Mouse (Mus musculus) neural tube, embryonic 11.5 days (tissue): ENCODE data around the gene Hras. TPM values are rescaled to one million over a fixed set of nuclear protein-coding genes. Genes with fewer than 3 reads are reported as not detected.

Source experiments
- ATAC-seq: fragments of 200-750 bp; cut with Nextera tagmentation; 2 replicates; pipeline ENCODE4 v1.8.0; 2017; ENCODE audit warnings: moderate number of reproducible peaks, mild to moderate bottlenecking, moderate TSS enrichment, moderate library complexity; ENCODE audit not compliant: insufficient read depth, low FRiP score, low TSS enrichment
- DNase-seq: peaks from one replicate; pipeline ENCODE4 v3.0.0-alpha.2; 2015; ENCODE audit warnings: low spot score
- H3K27ac ChIP-seq: fragments of 300-500 bp; sonication (generic); 2 replicates; pipeline ENCODE4 v1.5.1; 2014; ENCODE audit warnings: low read depth, mild to moderate bottlenecking, low read length
- H3K27me3 ChIP-seq: fragments of 300-500 bp; sonication (generic); 2 replicates; pipeline ENCODE4 v1.6.1; 2014; ENCODE audit warnings: mild to moderate bottlenecking, low read length, mixed read lengths; ENCODE audit not compliant: control insufficient read depth, insufficient read depth
- H3K36me3 ChIP-seq: fragments of 300-500 bp; sonication (generic); 2 replicates; pipeline ENCODE4 v1.6.1; 2014; ENCODE audit warnings: mild to moderate bottlenecking, low read length, moderate library complexity, mixed read lengths; ENCODE audit not compliant: control insufficient read depth, insufficient read depth
- H3K4me1 ChIP-seq: fragments of 300-500 bp; sonication (generic); 2 replicates; pipeline ENCODE4 v1.6.1; 2014; ENCODE audit warnings: low read length, mixed read lengths; ENCODE audit not compliant: control insufficient read depth, insufficient read depth
- H3K4me2 ChIP-seq: fragments of 300-500 bp; sonication (generic); 2 replicates; pipeline ENCODE4 v1.6.1; 2014; ENCODE audit warnings: low read depth, mild to moderate bottlenecking, moderate library complexity
- H3K4me3 ChIP-seq: fragments of 300-500 bp; sonication (generic); 2 replicates; pipeline ENCODE4 v1.5.1; 2014; ENCODE audit warnings: low read depth, low read length
- H3K9ac ChIP-seq: fragments of 300-500 bp; sonication (generic); 2 replicates; pipeline ENCODE4 v1.6.1; 2014; ENCODE audit warnings: mild to moderate bottlenecking, low read length
- H3K9me3 ChIP-seq: fragments of 300-500 bp; sonication (generic); 2 replicates; pipeline ENCODE4 v1.6.1; 2016; ENCODE audit warnings: low read length; ENCODE audit not compliant: control insufficient read depth
- WGBS: fragments of 180-500 bp; shearing (Covaris S2); extraction: QIAGEN DNeasy Blood & Tissue Kit; methylation state at CpG from one replicate; pipeline ENCODE4 v1.1.7; 2014; 5-methylcytosine and 5-hydroxymethylcytosine counted together
- polyA plus RNA-seq: library from polyadenylated mRNA; unstranded; fragments of >200 nt; fragmentation: Nextera tagmentation; extraction: Ambion mirVana; gene quantifications from 2 replicates; pipeline ENCODE4 v1.2.1, GENCODE M21; 2014

The Hras gene
- polyA plus RNA-seq, 1 experiment from 2014 or later, result 122 TPM

GRCm38 (mm10) chr7:141216894-141217293 lies 23.1 kb upstream of the Hras start:
- H3K27ac ChIP-seq, result no peak overlapping the region
- 90% methylated on average over 11 of the region's 11 CpGs for WGBS
- H3K9ac ChIP-seq, result no peak overlapping the region
- peaks cover 16% of the 10 kb centered on the region for H3K4me1 ChIP-seq
- peak overlapping the region; percentile 80 for H3K4me2 ChIP-seq
- H3K36me3 ChIP-seq, result no peaks in the 10 kb centered on the region; the same call in 1 of the 2 replicates
- DNase-seq, result no peak
- H3K4me3 ChIP-seq, result peak overlapping the region; percentile 70
- no peaks in the 10 kb centered on the region for H3K9me3 ChIP-seq
- no peaks in the 10 kb centered on the region for H3K27me3 ChIP-seq
- no peak for ATAC-seq

GRCm38 (mm10) chr7:141215880-141216733 lies 22.3 kb upstream of the Hras start:
- DNase-seq, result no peak
- Histone ChIP-seq H3K27me3 (no peaks in the 10 kb centered on the region), H3K4me3 (peak overlapping the region; percentile 70), H3K27ac (peak overlapping the region; percentile 95), H3K4me2 (peak overlapping the region; percentile 80), H3K36me3 (no peaks in the 10 kb centered on the region; the same call in 1 of the 2 replicates), H3K4me1 (peaks cover 14% of the 10 kb centered on the region), H3K9me3 (no peaks in the 10 kb centered on the region), H3K9ac (peak overlapping the region; percentile 75)
- ATAC-seq, result peak; percentile 58
- under 1% methylated on average over 37 of the region's 42 CpGs for WGBS

GRCm38 (mm10) chr7:141215101-141215879 lies 21.5 kb upstream of the Hras start, which contains the start of gene Rassf7:
Gene Rassf7, plus strand, starts transcription at chr7:141215860.
- no peaks in the 10 kb centered on the region; the same call in 1 of the 2 replicates for H3K36me3 ChIP-seq
- peak; percentile 96 for ATAC-seq
- no peaks in the 10 kb centered on the region for H3K9me3 ChIP-seq
- peaks cover 11% of the 10 kb centered on the region for H3K4me1 ChIP-seq
- H3K27me3 ChIP-seq, result no peaks in the 10 kb centered on the region
- under 1% methylated on average over 40 of the region's 41 CpGs for WGBS
- H3K4me2 ChIP-seq, result peak within 1 kb of the TSS; percentile 80
- H3K4me3 ChIP-seq, result peak within 1 kb of the TSS; percentile 70
- peak within 1 kb of the TSS; percentile 75 for H3K9ac ChIP-seq
- DNase-seq, result peak; percentile 96
- H3K27ac ChIP-seq, result peak within 1 kb of the TSS; percentile 95

- DNase-seq (no peak), ATAC-seq (no peak)
- Histone ChIP-seq H3K9me3 (no peaks in the 10 kb centered on the region), H3K27me3 (no peaks in the 10 kb centered on the region), H3K4me1 (peaks cover 11% of the 10 kb centered on the region), H3K4me2 (peak overlapping the region; percentile 80), H3K9ac (no peak overlapping the region), H3K36me3 (no peaks in the 10 kb centered on the region; the same call in 1 of the 2 replicates), H3K4me3 (no peak overlapping the region), H3K27ac (peak overlapping the region; percentile 95; the same call in 1 of the 2 replicates)
- WGBS, result 78% methylated on average over 3 of the region's 3 CpGs
Measured at GRCm38 (mm10) chr7:141214310-141214709, 20.5 kb upstream of the Hras start.

GRCm38 (mm10) chr7:141213605-141214235 lies 19.9 kb upstream of the Hras start, which contains the start of gene Lmntd2:
Gene Lmntd2, minus strand, starts transcription at chr7:141214080.
- Histone ChIP-seq H3K36me3 (no peaks in the 10 kb centered on the region; the same call in 1 of the 2 replicates), H3K27me3 (no peaks in the 10 kb centered on the region), H3K9me3 (no peaks in the 10 kb centered on the region), H3K4me3 (peak within 1 kb of the TSS; percentile 70), H3K4me2 (peak within 1 kb of the TSS; percentile 80), H3K9ac (peak within 1 kb of the TSS; percentile 75), H3K4me1 (peaks cover 11% of the 10 kb centered on the region), H3K27ac (peak within 1 kb of the TSS; percentile 95)
- DNase-seq (no peak), ATAC-seq (no peak)
- 93% methylated on average over 11 of the region's 11 CpGs for WGBS

GRCm38 (mm10) chr7:141213133-141213532 lies 19.3 kb upstream of the Hras start:
- no peak for ATAC-seq
- no peaks in the 10 kb centered on the region for H3K27me3 ChIP-seq
- H3K9ac ChIP-seq, result no peak overlapping the region
- peaks cover 11% of the 10 kb centered on the region for H3K4me1 ChIP-seq
- H3K36me3 ChIP-seq, result no peaks in the 10 kb centered on the region
- 75% methylated on average over 3 of the region's 3 CpGs for WGBS
- no peaks in the 10 kb centered on the region for H3K9me3 ChIP-seq
- H3K27ac ChIP-seq, result no peak overlapping the region
- DNase-seq, result no peak
- no peak overlapping the region for H3K4me2 ChIP-seq
- H3K4me3 ChIP-seq, result no peak overlapping the region

GRCm38 (mm10) chr7:141210606-141211131 lies 16.9 kb upstream of the Hras start:
- H3K4me1 ChIP-seq, result no peaks in the 10 kb centered on the region; the same call in 1 of the 2 replicates
- 0 out of 2 replicates have a peak overlapping the region, but pooled peaks have one; percentile 8 for H3K27ac ChIP-seq
- no peak overlapping the region for H3K4me3 ChIP-seq
- H3K4me2 ChIP-seq, result no peak overlapping the region
- 88% methylated on average over 14 of the region's 14 CpGs for WGBS
- H3K27me3 ChIP-seq, result no peaks in the 10 kb centered on the region
- no peak overlapping the region for H3K9ac ChIP-seq
- no peak for ATAC-seq
- no peaks in the 10 kb centered on the region for H3K9me3 ChIP-seq
- no peaks in the 10 kb centered on the region for H3K36me3 ChIP-seq
- DNase-seq, result no peak

- no peak for ATAC-seq
- 88% methylated on average over 12 of the region's 12 CpGs for WGBS
- H3K9ac ChIP-seq, result no peak overlapping the region
Measured at GRCm38 (mm10) chr7:141210137-141210536, 16.3 kb upstream of the Hras start.

More at GRCm38 (mm10) chr7:141210137-141210536, 16.3 kb upstream of the Hras start:
- no peaks in the 10 kb centered on the region for H3K9me3 ChIP-seq
- no peak overlapping the region for H3K4me2 ChIP-seq
- H3K27ac ChIP-seq, result no peak overlapping the region
- H3K36me3 ChIP-seq, result no peaks in the 10 kb centered on the region
- DNase-seq, result no peak
- H3K27me3 ChIP-seq, result no peaks in the 10 kb centered on the region
- no peak overlapping the region for H3K4me3 ChIP-seq
- H3K4me1 ChIP-seq, result no peaks in the 10 kb centered on the region; the same call in 1 of the 2 replicates
